Mouse (Mus musculus) limb, embryonic 14.5 days (tissue): ENCODE data around the gene Olfr160. TPM values are rescaled to one million over a fixed set of nuclear protein-coding genes. Genes with fewer than 3 reads are reported as not detected.

Source experiments
- ATAC-seq: fragments of 200-750 bp; cut with Nextera tagmentation; 2 replicates; pipeline ENCODE4 v1.8.0; 2017; ENCODE audit warnings: low read depth, moderate number of reproducible peaks, moderate TSS enrichment; ENCODE audit not compliant: low FRiP score
- DNase-seq: peaks from one replicate; pipeline ENCODE4 v3.0.0-alpha.2; 2015; ENCODE audit warnings: low spot score
- H3K27ac ChIP-seq: fragments of 300-500 bp; sonication (generic); replicated peaks from 2 replicates; pipeline ENCODE4 v1.5.1; 2014; ENCODE audit warnings: low read depth, mild to moderate bottlenecking, low read length, moderate library complexity, mixed read lengths
- H3K27me3 ChIP-seq: fragments of 300-500 bp; sonication (generic); 2 replicates; pipeline ENCODE4 v1.6.1; 2014; ENCODE audit warnings: low read length, mixed read lengths; ENCODE audit not compliant: control insufficient read depth, insufficient read depth
- H3K36me3 ChIP-seq: fragments of 300-500 bp; sonication (generic); 2 replicates; pipeline ENCODE4 v1.6.1; 2014; ENCODE audit warnings: mild to moderate bottlenecking, low read length, moderate library complexity, mixed read lengths; ENCODE audit not compliant: control insufficient read depth, insufficient read depth
- H3K4me1 ChIP-seq: fragments of 300-500 bp; sonication (generic); 2 replicates; pipeline ENCODE4 v1.6.1; 2014; ENCODE audit warnings: antibody characterized with exemption, low read length, mixed read lengths; ENCODE audit not compliant: control insufficient read depth, insufficient read depth
- H3K4me2 ChIP-seq: fragments of 300-500 bp; sonication (generic); replicated peaks from 2 replicates; pipeline ENCODE4 v1.6.1; 2014; ENCODE audit warnings: low read depth, mild to moderate bottlenecking, low read length, moderate library complexity; ENCODE audit not compliant: severe bottlenecking
- H3K4me3 ChIP-seq: fragments of 300-500 bp; sonication (generic); replicated peaks from 2 replicates; pipeline ENCODE4 v1.5.1; 2014; ENCODE audit warnings: low read length
- H3K9ac ChIP-seq: fragments of 300-500 bp; sonication (generic); 2 replicates; pipeline ENCODE4 v1.6.1; 2014; ENCODE audit warnings: mild to moderate bottlenecking, low read depth, low read length, moderate library complexity; ENCODE audit not compliant: severe bottlenecking
- H3K9me3 ChIP-seq: fragments of 300-500 bp; sonication (generic); 2 replicates; pipeline ENCODE4 v1.6.1; 2016; ENCODE audit warnings: low read length; ENCODE audit not compliant: control insufficient read depth
- POLR2A ChIP-seq: fragments of 200-500 bp; IDR thresholded peaks from 2 replicates; pipeline ENCODE4 v1.8.0; 2012; ENCODE audit warnings: inconsistent platforms, mild to moderate bottlenecking, moderate library complexity, borderline replicate concordance; ENCODE audit not compliant: insufficient read depth, insufficient read length; ENCODE audit errors: extremely low read depth
- WGBS: fragments of 180-500 bp; shearing (Covaris S2); extraction: QIAGEN DNeasy Blood & Tissue Kit; methylation state at CpG from one replicate; pipeline ENCODE4 v1.1.7; 2014; 5-methylcytosine and 5-hydroxymethylcytosine counted together
- polyA plus RNA-seq, 2 experiments: library from polyadenylated mRNA; depleted of rRNA in 1 of 2; stranded (reverse) in 1 of 2; unstranded in 1 of 2; fragments of >200 nt; fragmentation: Nextera tagmentation in 1 of 2; extraction: Ambion mirVana in 1 of 2; gene quantifications; 2 replicates each; pipeline versions ENCODE4 v1.2.1 to v1.2.3; 2012 to 2014

The Olfr160 gene
- polyA plus RNA-seq, 2 experiments, result not detected

DNA sequence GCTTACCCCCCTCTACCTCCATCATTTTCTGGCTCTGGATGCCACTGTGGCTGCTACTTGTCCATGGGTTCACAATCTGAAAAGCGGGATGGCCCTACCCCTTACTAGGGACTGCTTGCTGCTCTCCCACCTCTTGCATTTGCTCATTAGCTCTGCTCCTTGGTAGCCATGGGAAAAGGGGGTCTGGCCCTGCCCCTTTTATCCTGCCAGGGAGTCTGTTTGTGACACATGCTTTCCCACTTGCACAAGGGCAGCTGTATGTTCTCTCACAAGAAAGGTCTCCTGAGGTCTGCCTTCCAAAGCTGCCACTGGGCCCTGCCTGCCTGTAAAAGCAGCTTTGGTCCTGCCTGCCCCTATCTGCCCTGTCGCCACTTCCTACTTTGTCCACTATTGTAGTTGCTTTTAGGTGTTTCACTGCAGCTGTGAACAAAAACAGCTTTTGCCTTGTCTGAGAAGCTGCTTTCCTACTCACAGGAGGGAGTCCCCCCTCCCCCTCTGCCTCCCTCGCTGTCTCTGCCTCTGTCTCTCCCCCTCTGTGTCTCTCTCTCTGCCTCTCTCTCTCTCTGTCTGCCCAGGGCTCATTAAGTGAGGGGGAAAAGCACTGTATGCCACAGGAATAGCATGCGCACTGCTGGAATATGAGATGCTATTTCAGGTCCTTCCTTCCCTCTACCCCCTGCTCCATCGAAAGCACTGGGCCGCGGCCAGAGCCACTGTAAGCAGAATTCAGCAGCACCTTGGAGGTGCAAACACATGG, 34.4 kb upstream of the Olfr160 start:
- H3K27me3 ChIP-seq, result no peaks in the 10 kb centered on the region
- peaks cover 7% of the 10 kb centered on the region for H3K4me1 ChIP-seq
- DNase-seq, result no peak
- WGBS, result 28% methylated on average over 7 of the region's 7 CpGs
- TF ChIP-seq POLR2A, result no peak
- ATAC-seq, result peak; percentile 30; the same call in 1 of the 2 replicates
- no peak overlapping the region for H3K4me3 ChIP-seq
- 0 out of 2 replicates have a peak overlapping the region, but pooled peaks have one; percentile 19 for H3K4me2 ChIP-seq
- H3K9ac ChIP-seq, result no peak overlapping the region
- H3K27ac ChIP-seq, result no peak overlapping the region
- no peaks in the 10 kb centered on the region for H3K36me3 ChIP-seq
- H3K9me3 ChIP-seq, result no peaks in the 10 kb centered on the region

DNA sequence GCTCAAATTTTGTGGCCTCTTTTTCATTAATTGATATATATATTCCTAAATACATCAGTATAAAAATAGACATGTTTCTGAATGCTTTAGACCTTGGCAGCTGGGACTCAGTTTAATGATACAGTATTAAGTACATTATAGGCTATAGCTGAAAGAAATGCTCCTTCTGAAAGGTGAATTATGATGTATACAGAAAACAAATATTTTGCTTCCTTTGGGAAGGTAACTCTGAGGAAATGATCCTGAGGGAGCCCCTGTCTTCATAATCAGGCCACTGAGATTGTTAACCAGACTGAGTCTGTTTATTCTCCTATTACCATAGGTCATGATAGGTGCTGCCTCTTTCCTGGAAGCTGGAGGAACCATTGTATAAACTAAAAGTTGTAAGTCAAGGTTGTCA, 28.8 kb upstream of the Olfr160 start, which contains the start of gene Olfr874:
Olfr874 (plus strand) TSS at position 301 of the 400 bp plus-strand sequence.
- H3K9ac ChIP-seq, result no peak within 1 kb of the TSS
- no peak within 1 kb of the TSS for H3K4me2 ChIP-seq
- no peaks in the 10 kb centered on the region for H3K9me3 ChIP-seq
- no peaks in the 10 kb centered on the region for H3K4me1 ChIP-seq
- ATAC-seq (no peak), DNase-seq (no peak)
- H3K27me3 ChIP-seq, result no peaks in the 10 kb centered on the region
- TF ChIP-seq POLR2A, result no peak
- H3K36me3 ChIP-seq, result no peaks in the 10 kb centered on the region
- H3K4me3 ChIP-seq, result no peak within 1 kb of the TSS
- no peak within 1 kb of the TSS for H3K27ac ChIP-seq

DNA sequence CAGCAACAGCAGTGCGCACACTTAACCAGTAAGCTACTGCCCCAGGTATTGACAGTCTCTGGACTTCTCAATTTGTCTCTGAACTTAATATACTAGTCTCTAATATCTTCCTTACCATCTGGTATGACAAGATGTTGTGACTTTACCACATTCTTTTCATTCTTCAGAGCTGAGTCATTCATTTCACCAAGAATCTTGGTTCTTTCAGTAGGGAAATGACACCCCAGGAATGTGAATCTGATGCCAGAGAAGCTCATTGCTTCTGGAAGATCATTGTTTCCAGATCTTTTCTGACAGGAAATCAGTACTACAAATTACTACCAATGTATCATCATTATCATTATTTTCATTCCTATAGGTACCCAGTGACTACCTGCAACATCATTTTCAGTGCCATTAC, 18.3 kb upstream of the Olfr160 start:
- WGBS, result 86% methylated on average over 1 of the region's 1 CpGs
- no peaks in the 10 kb centered on the region for H3K36me3 ChIP-seq
- no peak for TF ChIP-seq POLR2A
- H3K27me3 ChIP-seq, result no peaks in the 10 kb centered on the region
- H3K9ac ChIP-seq, result no peak overlapping the region
- H3K4me2 ChIP-seq, result no peak overlapping the region
- no peak overlapping the region for H3K4me3 ChIP-seq
- H3K4me1 ChIP-seq, result no peaks in the 10 kb centered on the region
- H3K9me3 ChIP-seq, result no peaks in the 10 kb centered on the region
- DNase-seq, result peak; percentile 17
- no peak overlapping the region for H3K27ac ChIP-seq
- no peak for ATAC-seq

DNA sequence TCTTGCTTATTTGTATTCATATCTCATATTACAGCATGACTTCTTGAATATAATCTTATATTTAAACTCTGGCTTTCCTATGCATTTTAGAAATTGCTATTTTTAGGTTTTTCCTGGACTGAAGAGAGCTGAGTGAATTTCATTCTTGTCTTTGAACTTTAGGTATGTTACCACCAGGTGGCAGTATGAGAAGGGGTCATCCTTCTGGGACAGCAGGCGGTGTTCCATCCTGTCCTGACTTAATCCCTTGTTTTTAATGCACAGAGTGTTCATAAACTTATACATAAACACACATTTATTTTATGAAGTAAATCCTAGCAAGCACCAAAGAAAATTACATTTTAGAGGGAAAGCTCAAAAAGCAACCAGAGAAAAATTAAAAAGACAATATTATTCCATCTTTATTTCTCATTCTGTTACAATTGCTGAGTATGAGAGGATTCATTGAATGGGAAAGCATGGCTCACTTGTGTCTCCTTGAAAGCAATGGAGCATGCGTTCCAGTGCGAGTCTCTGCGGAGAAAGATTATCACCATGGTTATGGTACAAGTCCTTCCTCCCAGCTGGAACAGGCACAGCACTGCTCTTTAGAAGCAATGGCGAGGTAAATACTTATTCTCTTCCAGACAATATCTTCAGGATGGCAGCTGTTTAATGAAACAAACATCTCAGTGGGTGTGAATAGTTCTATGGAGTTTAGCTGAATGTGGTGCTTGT, 25.9 kb downstream of the Olfr160 start:
- H3K4me1 ChIP-seq, result no peaks in the 10 kb centered on the region
- no peak overlapping the region for H3K4me2 ChIP-seq
- H3K9ac ChIP-seq, result no peak overlapping the region
- TF ChIP-seq POLR2A, result no peak
- no peak for ATAC-seq
- H3K27ac ChIP-seq, result no peak overlapping the region
- WGBS, result 60% methylated on average over 5 of the region's 5 CpGs
- H3K36me3 ChIP-seq, result no peaks in the 10 kb centered on the region
- H3K27me3 ChIP-seq, result no peaks in the 10 kb centered on the region
- H3K9me3 ChIP-seq, result no peaks in the 10 kb centered on the region
- H3K4me3 ChIP-seq, result no peak overlapping the region
- peak; percentile 40 for DNase-seq

DNA sequence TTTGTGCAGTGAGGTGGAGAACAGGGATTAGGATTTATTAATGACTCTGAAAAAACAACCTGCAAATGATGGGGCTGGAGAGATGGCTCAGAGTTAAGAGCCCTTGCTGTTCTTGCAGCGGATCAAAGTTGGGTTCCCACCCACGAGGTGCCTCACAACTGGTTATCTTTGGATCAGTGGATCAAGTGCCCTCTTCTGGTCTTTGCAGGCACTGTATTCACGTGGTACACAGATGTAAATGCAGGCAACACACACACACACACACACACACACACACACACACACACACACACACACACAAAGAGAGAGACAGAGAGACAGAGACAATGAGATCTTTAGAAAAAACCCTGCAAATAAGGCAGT, 28.1 kb downstream of the Olfr160 start:
- no peak for TF ChIP-seq POLR2A
- H3K27me3 ChIP-seq, result no peaks in the 10 kb centered on the region
- H3K27ac ChIP-seq, result no peak overlapping the region
- H3K9me3 ChIP-seq, result no peaks in the 10 kb centered on the region
- no peaks in the 10 kb centered on the region for H3K36me3 ChIP-seq
- H3K9ac ChIP-seq, result no peak overlapping the region
- 46% methylated on average over 3 of the region's 3 CpGs for WGBS
- no peak overlapping the region for H3K4me2 ChIP-seq
- DNase-seq, result no peak
- no peak for ATAC-seq
- H3K4me1 ChIP-seq, result no peaks in the 10 kb centered on the region
- H3K4me3 ChIP-seq, result no peak overlapping the region
